Mouse (Mus musculus): ENCODE measurements around the gene Usp2.

Gene Usp2

DNA sequence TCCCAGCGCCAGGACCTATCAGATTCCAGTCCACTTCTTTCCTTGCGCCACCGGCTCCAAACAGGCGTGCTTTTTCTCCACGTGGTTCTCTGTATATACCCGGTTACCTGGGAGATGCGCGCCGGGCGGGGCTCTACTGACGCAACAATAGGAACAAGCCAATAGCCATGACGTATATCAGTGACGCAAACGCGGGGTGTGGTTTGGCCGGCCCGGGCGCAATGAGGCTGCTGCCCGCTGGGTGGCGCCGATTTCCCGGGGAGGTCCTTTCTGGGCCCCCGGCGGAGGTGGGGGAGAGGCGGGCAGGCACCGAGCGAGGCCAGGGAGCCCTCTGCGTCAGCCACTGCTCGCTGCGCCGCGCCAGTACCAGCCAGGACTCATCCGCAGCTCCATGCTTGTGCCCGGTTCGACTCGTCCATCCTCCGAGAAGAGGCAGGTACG, at the start of gene Usp2:
TSS of gene Usp2 (plus strand) at position 237 of the 441 bp plus-strand sequence.
- DNase-seq (ENCODE audit: inconsistent ontology term), result peak; percentile 100

DNA sequence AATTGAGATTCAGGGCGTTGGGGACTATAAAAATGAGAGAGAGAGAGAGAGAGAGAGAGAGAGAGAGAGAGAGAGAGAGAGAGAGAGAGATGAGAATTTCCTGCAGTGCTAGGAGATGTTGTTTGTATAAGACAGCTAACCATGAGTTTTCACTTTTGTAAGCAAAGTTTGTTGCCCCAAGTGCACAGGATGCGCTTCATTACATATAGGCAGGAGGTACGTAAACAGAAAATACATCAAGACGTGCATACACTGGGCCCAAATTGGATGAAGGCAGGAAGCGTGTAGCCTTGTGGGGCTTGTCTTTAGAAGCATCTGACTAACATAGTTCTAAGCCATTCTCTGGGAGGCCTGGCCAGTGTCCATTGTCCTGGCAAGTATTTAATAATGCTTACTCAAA, 49.0 kb upstream of the Usp2 start:
- DNase-seq (ENCODE audit: inconsistent ontology term), result no peak

GRCm38 (mm10) chr9:44020001-44020400, 46.8 kb upstream of the Usp2 start:
- DNase-seq (ENCODE audit: inconsistent ontology term), result no peak

GRCm38 (mm10) chr9:44022100-44022847, 44.5 kb upstream of the Usp2 start:
- DNase-seq (ENCODE audit: inconsistent ontology term), result no peak

DNA sequence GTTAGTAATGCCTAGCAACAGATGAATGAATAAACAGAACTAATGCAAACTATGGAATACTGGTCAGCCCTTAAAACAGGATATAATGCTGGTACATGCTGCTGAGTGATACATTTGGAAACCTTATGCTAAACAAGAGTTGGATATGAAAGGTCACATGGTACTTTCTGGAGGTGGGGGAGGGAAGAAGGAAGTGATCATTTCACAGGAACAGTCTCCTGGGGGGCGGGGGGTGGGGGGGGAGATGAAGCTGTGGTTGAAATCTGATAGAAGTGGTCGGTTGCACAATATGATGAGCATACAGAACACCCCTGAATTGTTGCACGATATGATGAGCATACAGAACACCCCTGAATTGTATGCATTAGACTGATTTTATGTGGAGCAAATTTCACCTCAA, 42.7 kb upstream of the Usp2 start:
- DNase-seq (ENCODE audit: inconsistent ontology term), result no peak

- peak; percentile 55 for DNase-seq (ENCODE audit: inconsistent ontology term)
Measured at GRCm38 (mm10) chr9:44029580-44030236, 37.1 kb upstream of the Usp2 start.

DNA sequence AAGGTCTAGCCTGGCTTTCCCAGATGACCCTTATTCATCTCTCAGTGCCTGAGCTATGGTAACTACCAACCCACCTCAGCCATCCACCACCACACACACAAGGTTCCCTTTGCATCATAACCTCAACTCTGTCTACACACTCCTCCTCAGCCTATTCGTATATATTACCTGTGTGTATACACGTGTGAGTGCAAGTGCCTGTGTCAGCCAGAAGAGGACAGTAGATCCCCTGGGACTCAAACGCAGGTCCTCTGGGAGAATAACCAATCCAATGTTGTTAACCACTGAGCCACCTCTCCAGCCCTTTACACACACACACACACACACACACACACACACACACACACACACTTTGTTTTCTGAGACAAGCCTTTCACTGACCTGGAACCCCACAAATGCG, 36.2 kb upstream of the Usp2 start:
- no peak for DNase-seq (ENCODE audit: inconsistent ontology term)

DNA sequence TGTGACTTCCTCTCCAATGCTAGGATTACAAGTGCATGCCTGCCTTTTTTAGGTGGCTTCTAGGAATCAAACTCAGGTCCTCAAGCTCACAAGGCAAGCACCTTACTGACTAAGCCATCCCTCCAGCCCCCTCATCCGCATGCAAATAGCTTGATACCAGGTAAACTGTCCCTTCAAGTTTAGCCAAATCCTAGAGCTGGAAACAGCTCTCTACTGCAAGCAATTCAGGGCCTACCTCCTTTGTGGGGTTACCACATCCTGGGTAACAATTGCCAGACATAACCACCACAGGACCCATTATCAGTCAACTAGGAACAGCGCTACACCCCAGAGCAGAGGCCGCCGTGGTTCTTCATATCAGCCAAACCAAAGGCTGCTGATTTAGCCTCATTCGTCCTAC, 35.7 kb upstream of the Usp2 start:
- no peak for DNase-seq (ENCODE audit: inconsistent ontology term)

DNA sequence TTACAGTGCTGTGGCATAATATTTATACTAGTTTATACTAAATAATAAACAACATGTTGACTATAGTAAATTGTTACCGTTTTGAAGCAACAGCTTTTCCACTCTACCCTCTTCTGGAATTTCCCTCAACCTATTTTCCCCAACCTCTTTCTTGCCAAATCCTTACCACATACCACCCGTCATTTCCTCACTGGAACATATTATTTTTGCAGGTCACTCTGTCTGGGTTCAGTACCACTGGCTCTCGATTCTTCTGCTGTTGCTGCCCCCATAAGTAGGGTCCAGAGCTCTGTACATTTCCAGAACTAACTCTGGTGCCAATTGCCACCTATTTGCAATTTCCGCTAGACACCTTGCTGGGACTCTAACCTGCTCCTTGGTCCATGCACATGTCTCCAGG, 34.9 kb upstream of the Usp2 start:
- no peak for DNase-seq (ENCODE audit: inconsistent ontology term)

- no peak for DNase-seq (ENCODE audit: inconsistent ontology term)
Measured at GRCm38 (mm10) chr9:44033317-44033716, 33.5 kb upstream of the Usp2 start.

DNA sequence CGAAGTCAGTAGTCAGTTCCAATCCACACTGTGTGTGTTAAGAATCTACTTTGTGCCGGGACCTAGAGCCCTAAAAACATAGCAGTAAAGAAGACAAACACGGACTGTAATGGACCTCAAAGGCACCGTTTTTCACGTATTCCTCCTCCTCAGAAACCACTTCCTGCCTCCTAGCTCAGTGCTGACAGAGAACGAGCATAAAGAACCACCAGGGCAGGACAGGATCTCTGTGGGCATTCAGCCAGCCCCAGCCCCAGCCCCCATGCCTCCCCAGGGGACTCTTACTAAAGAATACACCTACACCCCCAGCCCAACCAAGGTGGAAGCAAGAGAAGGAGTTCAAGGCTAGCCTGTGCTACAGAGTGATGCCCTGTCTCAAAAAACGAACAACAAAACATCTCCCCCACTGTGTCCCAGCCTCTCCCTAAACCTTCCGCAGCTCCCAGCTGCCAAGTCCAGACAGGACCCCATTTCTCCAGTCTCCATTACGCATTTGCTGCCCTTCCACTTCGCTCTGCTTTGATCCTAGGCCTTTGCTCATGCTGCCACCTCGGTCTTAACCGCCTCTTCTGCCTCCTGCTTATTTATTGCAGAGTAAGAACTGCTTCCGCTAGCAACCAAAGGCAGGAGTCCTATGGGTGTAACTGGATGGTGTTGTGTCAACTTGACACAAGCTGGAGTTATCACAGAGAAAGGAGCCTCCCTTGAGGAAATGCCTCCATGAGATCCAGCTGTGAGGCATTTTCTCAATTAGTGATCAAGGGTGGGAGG, 32.7 kb upstream of the Usp2 start:
- DNase-seq (ENCODE audit: inconsistent ontology term), result no peak

GRCm38 (mm10) chr9:44037106-44037505, 29.7 kb upstream of the Usp2 start:
- DNase-seq (ENCODE audit: inconsistent ontology term), result no peak

- DNase-seq (ENCODE audit: inconsistent ontology term), result peak; percentile 67
Measured at GRCm38 (mm10) chr9:44041511-44042395, 25.1 kb upstream of the Usp2 start.

- no peak for DNase-seq (ENCODE audit: inconsistent ontology term)
Measured at GRCm38 (mm10) chr9:44042396-44042680, 24.5 kb upstream of the Usp2 start.

DNA sequence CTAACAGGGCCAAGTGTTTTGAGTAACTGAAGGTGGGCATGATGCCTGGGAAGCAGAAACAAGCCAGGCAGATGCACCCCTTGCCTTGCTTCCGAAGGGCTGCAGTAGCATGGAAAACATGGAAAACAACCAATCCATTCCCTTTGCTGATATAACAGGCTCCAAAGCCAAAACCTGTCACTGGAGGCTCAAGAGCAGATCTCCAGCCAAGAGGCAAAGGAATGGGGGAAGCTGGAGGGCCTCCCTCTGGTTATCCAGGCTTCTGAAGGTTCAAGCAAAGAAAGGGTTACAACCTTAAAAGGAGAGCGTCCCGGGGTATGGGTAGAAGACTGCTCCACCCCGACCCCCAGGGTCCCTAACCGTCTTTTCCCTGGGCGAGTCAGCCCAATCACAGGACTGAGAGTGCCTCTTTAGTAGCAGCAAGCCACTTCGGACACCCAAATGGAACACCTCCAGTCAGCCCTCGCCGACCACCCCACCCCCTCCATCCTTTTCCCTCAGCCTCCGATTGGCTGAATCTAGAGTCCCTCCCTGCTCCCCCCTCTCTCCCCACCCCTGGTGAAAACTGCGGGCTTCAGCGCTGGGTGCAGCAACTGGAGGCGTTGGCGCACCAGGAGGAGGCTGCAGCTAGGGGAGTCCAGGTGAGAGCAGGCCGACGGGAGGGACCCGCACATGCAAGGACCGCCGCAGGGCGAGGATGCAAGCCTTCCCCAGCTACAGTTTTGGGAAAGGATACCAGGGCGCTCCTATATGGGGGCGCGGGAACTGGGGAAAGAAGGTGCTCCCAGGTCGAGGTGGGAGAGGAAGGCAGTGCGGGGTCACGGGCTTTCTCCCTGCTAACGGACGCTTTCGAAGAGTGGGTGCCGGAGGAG, 23.7 kb upstream of the Usp2 start, which contains the start of gene Thy1:
TSS of gene Thy1 (plus strand) at position 549 of the 872 bp plus-strand sequence.
- peak; percentile 71 for DNase-seq (ENCODE audit: inconsistent ontology term)

DNA sequence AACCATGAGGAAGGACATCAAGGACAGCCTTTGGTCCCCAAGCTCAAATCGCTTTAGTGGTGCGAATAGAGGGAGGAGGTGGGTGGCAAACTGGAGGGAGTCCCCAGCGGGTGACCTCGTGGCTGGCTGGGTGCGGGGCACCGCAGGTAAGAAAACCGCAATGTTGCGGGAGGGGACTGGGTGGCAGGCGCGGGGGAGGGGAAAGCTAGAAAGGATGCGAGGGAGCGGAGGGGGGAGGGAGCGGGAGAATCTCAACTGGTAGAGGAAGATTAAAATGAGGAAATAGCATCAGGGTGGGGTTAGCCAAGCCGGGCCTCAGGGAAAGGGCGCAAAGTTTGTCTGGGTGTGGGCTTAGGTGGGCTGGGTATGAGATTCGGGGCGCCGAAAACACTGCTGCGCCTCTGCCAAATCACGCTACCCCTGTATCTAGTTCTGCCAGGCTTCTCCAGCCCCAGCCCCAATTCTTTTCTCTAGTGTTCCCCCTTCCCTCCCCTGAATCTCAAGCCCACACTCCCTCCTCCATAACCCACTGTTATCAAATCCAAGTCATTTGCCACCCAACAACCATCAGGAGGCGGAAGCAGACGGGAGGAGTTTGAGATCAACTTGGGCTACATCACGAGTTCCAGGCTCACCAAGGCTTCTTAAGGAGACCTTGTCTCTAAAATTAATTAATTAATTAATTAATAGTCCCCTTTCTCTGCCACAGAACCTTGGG, 23.0 kb upstream of the Usp2 start:
- DNase-seq (ENCODE audit: inconsistent ontology term), result no peak

- no peak for DNase-seq (ENCODE audit: inconsistent ontology term)
Measured at GRCm38 (mm10) chr9:44044426-44045157, 22.2 kb upstream of the Usp2 start.

DNA sequence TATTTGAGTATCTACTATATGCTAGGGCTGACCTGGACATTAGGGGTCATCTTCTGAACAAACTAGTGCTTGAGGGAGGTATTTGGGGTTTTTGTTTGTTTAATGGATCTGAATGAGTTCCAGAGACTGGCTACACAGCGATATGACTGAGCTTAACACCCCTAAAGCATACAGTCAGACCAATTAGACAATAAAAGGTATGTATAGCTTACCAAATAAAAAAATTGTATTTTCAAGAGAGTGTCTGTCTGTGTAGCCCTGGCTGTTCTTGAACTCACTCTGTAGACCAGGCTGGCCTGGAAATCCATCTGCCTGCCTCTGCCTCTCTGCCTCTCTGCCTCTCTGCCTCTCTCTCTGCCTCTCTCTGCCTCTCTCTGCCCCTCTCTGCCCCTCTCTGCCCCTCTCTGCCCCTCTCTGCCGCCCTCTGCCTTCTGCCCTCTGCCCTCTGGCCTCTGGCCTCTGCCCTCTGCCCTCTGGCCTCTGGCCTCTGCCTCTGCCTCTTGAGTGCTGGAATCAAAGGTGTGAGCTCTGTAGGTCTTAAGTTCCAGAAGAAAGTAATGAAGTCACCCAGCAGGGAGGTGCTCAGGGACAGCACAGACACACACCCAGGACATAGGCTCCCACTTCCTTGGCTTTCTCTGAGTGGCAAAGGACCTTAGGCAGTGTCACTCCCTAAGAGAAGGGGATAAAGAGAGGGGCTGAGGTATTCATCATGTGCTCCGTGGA, 21.5 kb upstream of the Usp2 start:
- no peak for DNase-seq (ENCODE audit: inconsistent ontology term)

DNA sequence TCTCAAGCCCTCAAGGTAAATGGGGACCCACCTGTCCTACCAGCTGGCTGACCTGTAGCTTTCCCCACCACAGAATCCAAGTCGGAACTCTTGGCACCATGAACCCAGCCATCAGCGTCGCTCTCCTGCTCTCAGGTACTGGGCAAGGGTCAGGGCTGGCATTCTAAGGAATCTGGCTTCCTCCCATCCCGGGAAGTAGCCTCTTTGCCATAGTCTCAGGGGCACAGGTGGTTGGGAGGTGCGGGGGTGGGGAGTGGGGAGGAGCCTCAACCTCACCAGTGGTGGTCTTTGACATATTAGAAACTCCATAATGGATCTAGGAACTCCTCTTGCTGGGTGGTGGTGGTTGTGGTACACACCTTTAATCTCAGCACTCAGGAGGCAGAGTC, 20.9 kb upstream of the Usp2 start:
- no peak for DNase-seq (ENCODE audit: inconsistent ontology term)
